Mouse (Mus musculus): ENCODE results near the gene Intu.

DNA sequence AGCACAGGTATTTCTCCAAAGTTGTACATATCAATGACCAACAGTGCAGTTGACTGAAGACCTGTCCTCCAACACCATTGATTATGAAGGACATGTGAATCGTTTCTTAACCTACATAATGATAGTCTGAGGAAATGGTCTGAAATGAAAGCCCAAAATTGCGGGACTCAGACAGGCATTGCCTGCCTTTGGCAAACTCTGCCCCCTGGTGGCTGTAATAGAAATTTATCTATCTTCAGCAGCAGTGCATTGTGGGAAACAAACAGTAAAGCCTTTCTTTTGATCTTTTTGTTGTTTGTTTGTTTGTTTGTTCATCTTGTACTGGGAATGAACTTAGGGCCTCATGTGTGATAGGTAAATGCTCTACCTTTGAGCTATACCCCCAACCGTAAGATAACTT, 32.2 kb upstream of the Intu start:
- TF ChIP-seq CTCF (IDR thresholded peaks at IDR 0.05 in 2 of 3, conservative IDR thresholded peaks at IDR 0.05 in 1 of 3; ENCODE audit: control insufficient read depth in 1 of 3, insufficient read depth in 1 of 3, low read depth in 2 of 3, low read length in 3 of 3, poor library complexity in 1 of 3, severe bottlenecking in 1 of 3) (peak; percentile 35 to 42 (median 41); a peak in 5 of 6 replicates), KAT2A (conservative IDR thresholded peaks at IDR 0.05; ENCODE audit: low read depth, low read length) (no peak), MAZ (IDR thresholded peaks at IDR 0.05; ENCODE audit: low read depth, low read length) (no peak), CHD2 (IDR thresholded peaks at IDR 0.05; ENCODE audit: low read length) (no peak), ELF1 (IDR thresholded peaks at IDR 0.05; ENCODE audit: low read depth, low read length) (no peak), USF1 (IDR thresholded peaks at IDR 0.05; ENCODE audit: low read depth, low read length) (no peak)

Data from MEL (cell line).